Mouse (Mus musculus) MEL (cell line): ENCODE measurements around the gene Rae1. TPM values are rescaled to one million over a fixed set of nuclear protein-coding genes. Genes with fewer than 3 reads are reported as not detected.

Experiments
- DNase-seq: peaks from one replicate; pipeline ENCODE4 v3.0.0; 2011; ENCODE audit warnings: low read depth, low spot score
- H3K27ac ChIP-seq: 2 replicates; pipeline ENCODE4 v1.5.1; 2012; ENCODE audit warnings: low read depth, mild to moderate bottlenecking, control low read depth, low read length, moderate library complexity; ENCODE audit not compliant: control insufficient read depth
- H3K27me3 ChIP-seq, 2 experiments: fragments of 150-350 bp in 1 of 2; sonication (generic) in 1 of 2; 2 replicates each; pipeline ENCODE4 v1.6.1; 2012; ENCODE audit warnings: low read length in 2 of 2, mild to moderate bottlenecking in 2 of 2, improper control_type of control experiment in 1 of 2, moderate library complexity in 1 of 2; ENCODE audit not compliant: insufficient read depth in 2 of 2, control insufficient read depth in 1 of 2
- H3K36me3 ChIP-seq, 2 experiments: 2 replicates each; pipeline ENCODE4 v1.6.1; 2012 to 2014; ENCODE audit warnings: low read length in 2 of 2, improper control_type of control experiment in 1 of 2, inconsistent platforms in 1 of 2, mild to moderate bottlenecking in 1 of 2; ENCODE audit not compliant: insufficient read depth in 2 of 2, control insufficient read depth in 1 of 2
- H3K4me1 ChIP-seq, 2 experiments: fragments of 150-350 bp in 1 of 2; sonication (generic) in 1 of 2; 2 replicates each; pipeline ENCODE4 v1.6.1; 2012; ENCODE audit warnings: low read length in 2 of 2, improper control_type of control experiment in 1 of 2, mild to moderate bottlenecking in 1 of 2; ENCODE audit not compliant: insufficient read depth in 2 of 2, control insufficient read depth in 1 of 2
- H3K4me3 ChIP-seq, 2 experiments: fragments of 150-350 bp in 1 of 2; sonication (generic) in 1 of 2; 2 replicates each; pipeline ENCODE4 v1.5.1; 2012; ENCODE audit warnings: low read depth in 2 of 2, low read length in 2 of 2, mild to moderate bottlenecking in 2 of 2, moderate library complexity in 2 of 2, control low read depth in 1 of 2, improper control_type of control experiment in 1 of 2; ENCODE audit not compliant: control insufficient read depth in 1 of 2, insufficient read depth in 1 of 2
- H3K79me2 ChIP-seq: 2 replicates; pipeline ENCODE4 v1.6.1; 2012; ENCODE audit warnings: mild to moderate bottlenecking, low read length, moderate library complexity; ENCODE audit not compliant: control insufficient read depth, poor library complexity, insufficient read depth
- H3K9ac ChIP-seq: 2 replicates; pipeline ENCODE4 v1.6.1; 2012; ENCODE audit warnings: low read depth, mild to moderate bottlenecking, control low read depth, low read length, moderate library complexity; ENCODE audit not compliant: control insufficient read depth, poor library complexity, severe bottlenecking
- H3K9me3 ChIP-seq: fragments of 150-350 bp; sonication (generic); replicated peaks from 2 replicates; pipeline ENCODE4 v1.6.1; 2012; ENCODE audit warnings: mild to moderate bottlenecking, low read length, improper control_type of control experiment, moderate library complexity; ENCODE audit not compliant: insufficient read depth
- BHLHE40 ChIP-seq: IDR thresholded peaks from 2 replicates; pipeline ENCODE4 v1.6.1; 2012; ENCODE audit warnings: low read depth, mild to moderate bottlenecking, inconsistent platforms, low read length, improper control_type of control experiment, borderline replicate concordance
- CTCF ChIP-seq, 3 experiments: IDR thresholded peaks in 2 of 3; conservative IDR thresholded peaks in 1 of 3; 2 replicates each; pipeline ENCODE4 v1.5.1; 2011 to 2012; ENCODE audit warnings: low read length in 3 of 3, low read depth in 2 of 3, mild to moderate bottlenecking in 2 of 3, improper control_type of control experiment in 1 of 3, inconsistent platforms in 1 of 3, mixed read lengths in 1 of 3, moderate library complexity in 1 of 3; ENCODE audit not compliant: control insufficient read depth in 1 of 3, insufficient read depth in 1 of 3, poor library complexity in 1 of 3, severe bottlenecking in 1 of 3
- E2F4 ChIP-seq: IDR thresholded peaks from 2 replicates; pipeline ENCODE4 v1.6.1; 2011; ENCODE audit warnings: low read depth, low read length, improper control_type of control experiment, borderline replicate concordance
- EP300 ChIP-seq, 2 experiments: IDR thresholded peaks; 2 replicates each; pipeline ENCODE4 v1.6.1; 2011; ENCODE audit warnings: improper control_type of control experiment in 2 of 2, low read length in 2 of 2, low read depth in 1 of 2, mild to moderate bottlenecking in 1 of 2
- ETS1 ChIP-seq: IDR thresholded peaks from 2 replicates; pipeline ENCODE4 v1.6.1; 2012; ENCODE audit warnings: low read depth, mild to moderate bottlenecking, inconsistent platforms, low read length, improper control_type of control experiment, moderate library complexity
- MAX ChIP-seq: IDR thresholded peaks from 2 replicates; pipeline ENCODE4 v1.6.1; 2011; ENCODE audit warnings: low read length, improper control_type of control experiment
- MAZ ChIP-seq: IDR thresholded peaks from 2 replicates; pipeline ENCODE4 v1.6.1; 2012; ENCODE audit warnings: low read depth, mild to moderate bottlenecking, inconsistent platforms, low read length, improper control_type of control experiment
- MXI1 ChIP-seq: IDR thresholded peaks from 2 replicates; pipeline ENCODE4 v1.6.1; 2011; ENCODE audit warnings: mild to moderate bottlenecking, low read depth, low read length, improper control_type of control experiment
- MYB ChIP-seq: IDR thresholded peaks from 2 replicates; pipeline ENCODE4 v1.6.1; 2011; ENCODE audit warnings: mild to moderate bottlenecking, low read depth, low read length, improper control_type of control experiment
- MYC ChIP-seq: IDR thresholded peaks from 2 replicates; pipeline ENCODE4 v1.6.1; 2011; ENCODE audit warnings: low read depth, mild to moderate bottlenecking, low read length, improper control_type of control experiment, moderate library complexity
- NELFE ChIP-seq: IDR thresholded peaks from 2 replicates; pipeline ENCODE4 v1.6.1; 2011; ENCODE audit warnings: low read depth, low read length, improper control_type of control experiment
- RAD21 ChIP-seq: IDR thresholded peaks from 2 replicates; pipeline ENCODE4 v1.6.1; 2011; ENCODE audit warnings: mild to moderate bottlenecking, low read depth, low read length, improper control_type of control experiment
- RCOR1 ChIP-seq: IDR thresholded peaks from 2 replicates; pipeline ENCODE4 v1.6.1; 2012; ENCODE audit warnings: low read depth, mild to moderate bottlenecking, inconsistent platforms, low read length, improper control_type of control experiment
- SMC3 ChIP-seq: IDR thresholded peaks from 2 replicates; pipeline ENCODE4 v1.6.1; 2011; ENCODE audit warnings: low read depth, low read length, improper control_type of control experiment
- TBP ChIP-seq: IDR thresholded peaks from 2 replicates; pipeline ENCODE4 v1.8.0; 2011; ENCODE audit warnings: low read depth, low read length, improper control_type of control experiment
- TCF12 ChIP-seq: IDR thresholded peaks from 2 replicates; pipeline ENCODE4 v1.6.1; 2014; ENCODE audit warnings: low read depth, mild to moderate bottlenecking, inconsistent platforms, low read length, improper control_type of control experiment, moderate library complexity
- USF1 ChIP-seq: IDR thresholded peaks from 2 replicates; pipeline ENCODE4 v1.6.1; 2014; ENCODE audit warnings: low read depth, mild to moderate bottlenecking, inconsistent platforms, low read length, improper control_type of control experiment, moderate library complexity
- USF2 ChIP-seq, 2 experiments: IDR thresholded peaks; 2 replicates each; pipeline ENCODE4 v1.6.1; 2011 to 2012; ENCODE audit warnings: improper control_type of control experiment in 2 of 2, low read length in 2 of 2, borderline replicate concordance in 1 of 2, inconsistent platforms in 1 of 2, low read depth in 1 of 2, mild to moderate bottlenecking in 1 of 2; ENCODE audit not compliant: insufficient read depth in 1 of 2
- polyA plus RNA-seq, 2 experiments: library from polyadenylated mRNA; stranded (reverse) in 1 of 2; unstranded in 1 of 2; fragments of >175 nt in 1 of 2; fragments of >200 nt in 1 of 2; gene quantifications; 2 replicates each; pipeline versions ENCODE4 v1.2.1 to v1.2.4; 2012; ENCODE audit warnings: low replicate concordance in 2 of 2, low read depth in 1 of 2; ENCODE audit not compliant: insufficient read length in 2 of 2, insufficient read depth in 1 of 2, missing spikeins in 1 of 2
- total RNA-seq: library from RNA; depleted of rRNA; stranded (reverse); fragments of 300-350 nt; gene quantifications from 2 replicates; pipeline ENCODE4 v1.2.3, GENCODE M21; 2012

The Rae1 gene
- total and polyA plus RNA-seq, 3 experiments = 156 to 172 TPM; not detected in 1

- Histone ChIP-seq H3K27me3 (no peaks in the 10 kb centered on the region), H3K9ac (peak overlapping the region; percentile 67), H3K27ac (peak overlapping the region; percentile 61), H3K4me1 (peaks cover 6 to 32% of the 10 kb centered on the region in 2 experiments), H3K9me3 (no peaks in the 10 kb centered on the region), H3K4me3 (peak overlapping the region; percentile 10 to 54; a peak in 2 of 4 replicates), H3K79me2 (no peaks in the 10 kb centered on the region; the same call in 1 of the 2 replicates), H3K36me3 (peaks cover 0 to 11% of the 10 kb centered on the region in 2 experiments; a peak in 2 of 4 replicates)
- DNase-seq = peak; percentile 81
- TF ChIP-seq USF2 (IDR thresholded peaks at IDR 0.05; ENCODE audit: borderline replicate concordance in 1 of 2, insufficient read depth in 1 of 2, low read depth in 1 of 2, low read length in 2 of 2) (peak in 1 of 2 experiments; percentile 62; a peak in 1 of 4 replicates), CTCF (IDR thresholded peaks at IDR 0.05 in 2 of 3, conservative IDR thresholded peaks at IDR 0.05 in 1 of 3; ENCODE audit: control insufficient read depth in 1 of 3, insufficient read depth in 1 of 3, low read depth in 2 of 3, low read length in 3 of 3, poor library complexity in 1 of 3, severe bottlenecking in 1 of 3) (peak; percentile 41 to 49 (median 47)), MYB (no peak), MAX (peak; percentile 63; the same call in 1 of the 2 replicates), MYC (0 out of 2 replicates have a peak, but pooled peaks have one; percentile 43), RCOR1 (no peak), SMC3 (peak; percentile 55), BHLHE40 (no peak), USF1 (peak; percentile 90), ETS1 (no peak), TBP (0 out of 2 replicates have a peak, but pooled peaks have one; percentile 25), E2F4 (no peak), RAD21 (peak; percentile 27), EP300 (IDR thresholded peaks at IDR 0.05; ENCODE audit: low read depth in 1 of 2, low read length in 2 of 2) (peak in 1 of 2 experiments; percentile 22; a peak in 1 of 4 replicates), TCF12 (peak; percentile 35; the same call in 1 of the 2 replicates), MAZ (no peak)
These were observed 61.8 kb downstream of the Rae1 start for GRCm38 (mm10) chr2:173061443-173062351.

GRCm38 (mm10) chr2:173063219-173063618 is 63.3 kb downstream of the Rae1 start:
- peaks cover 0 to 11% of the 10 kb centered on the region in 2 experiments; a peak in 2 of 4 replicates for H3K36me3 ChIP-seq
- no peaks in the 10 kb centered on the region for H3K9me3 ChIP-seq
- H3K27ac ChIP-seq = no peak overlapping the region
- TF ChIP-seq NELFE (no peak), MXI1 (no peak), MYB (no peak)
- no peaks in the 10 kb centered on the region for H3K27me3 ChIP-seq
- DNase-seq = no peak
- H3K79me2 ChIP-seq = no peaks in the 10 kb centered on the region; the same call in 1 of the 2 replicates
- H3K4me1 ChIP-seq = peaks cover 6 to 25% of the 10 kb centered on the region in 2 experiments
- H3K9ac ChIP-seq = no peak overlapping the region
- H3K4me3 ChIP-seq = no peak overlapping the region
